Mouse (Mus musculus) lung, adult 2 months (tissue): ENCODE data around the gene Gm49325.

ENCODE experiments used
- CTCF ChIP-seq: fragments of 200-500 bp; IDR thresholded peaks from 2 replicates; pipeline ENCODE4 v1.5.1; 2011; ENCODE audit warnings: mild to moderate bottlenecking, low read length, control low read depth; ENCODE audit not compliant: insufficient read depth
- POLR2A ChIP-seq: fragments of 200-500 bp; IDR thresholded peaks from 2 replicates; pipeline ENCODE4 v1.6.1; 2011; ENCODE audit warnings: low read depth, mild to moderate bottlenecking, control low read depth, low read length, borderline replicate concordance; ENCODE audit errors: extremely low read depth

DNA sequence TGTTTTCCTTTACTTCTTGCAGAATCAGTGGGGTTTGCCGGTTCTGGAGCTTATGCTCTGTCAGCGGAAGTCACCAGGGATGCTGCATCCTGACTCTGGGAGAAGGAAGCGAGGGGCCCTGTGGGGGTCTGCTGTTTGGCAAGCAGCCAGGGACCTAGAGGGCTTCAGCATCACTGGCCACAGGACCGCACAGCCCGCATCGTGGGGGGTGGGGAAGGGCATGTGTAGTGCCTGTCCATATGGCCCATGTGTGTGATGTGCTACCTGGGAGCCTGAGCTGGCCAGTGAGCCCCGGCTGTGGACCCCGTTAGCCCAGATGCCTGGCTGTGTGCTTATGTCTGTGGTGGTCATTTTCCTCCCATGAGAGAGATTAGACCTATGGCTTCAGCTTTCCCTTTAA is 16.2 kb upstream of the Gm49325 start:
- TF ChIP-seq CTCF, result no peak
- no peak for TF ChIP-seq POLR2A
